Mouse (Mus musculus): ENCODE results near the gene Krt83. TPM values are rescaled to one million over a fixed set of nuclear protein-coding genes. Genes with fewer than 3 reads are reported as not detected.
A peak's percentile ranks its signal among the peaks of the same experiment; 100 is the strongest.

Gene Krt83
- polyA plus RNA-seq, 1 experiment from 2014 or later = 0.26 TPM

DNA sequence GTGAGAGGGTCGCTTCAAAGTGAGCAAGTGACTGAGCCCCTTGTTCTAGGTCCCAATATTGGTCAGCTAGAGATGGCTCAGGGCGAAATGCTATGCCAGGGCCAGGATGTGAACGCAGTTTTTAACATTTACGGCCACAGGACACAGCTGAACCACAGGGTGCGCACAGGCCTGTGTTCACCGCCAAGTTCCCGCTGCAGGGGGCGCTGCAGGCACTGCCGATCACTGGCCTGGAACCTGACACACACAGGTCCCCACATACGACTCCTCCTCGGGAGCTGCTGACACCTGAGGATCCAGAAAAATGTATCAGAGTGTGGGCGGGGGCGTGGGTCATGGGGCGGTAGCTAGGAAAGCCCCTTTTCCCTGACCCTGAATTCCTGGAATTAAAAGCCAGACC lies 32.0 kb downstream of the Krt83 start:
- no peaks in the 10 kb centered on the region for H3K27me3 ChIP-seq (replicated peaks; ENCODE audit: control insufficient read depth, insufficient read depth, low read length)
- H3K9me3 ChIP-seq (ENCODE audit: control insufficient read depth, low read length) = 0 out of 2 replicates have a peak, but pooled peaks cover 8% of the 10 kb centered on the region
- H3K36me3 ChIP-seq (ENCODE audit: control insufficient read depth, insufficient read depth, low read length) = no peaks in the 10 kb centered on the region
- 0 out of 2 replicates have a peak, but pooled peaks cover 4% of the 10 kb centered on the region for H3K4me1 ChIP-seq (ENCODE audit: control insufficient read depth, insufficient read depth, low read length)
- H3K4me3 ChIP-seq (ENCODE audit: low read depth, low read length) = no peak overlapping the region
- no peak overlapping the region for H3K4me2 ChIP-seq (ENCODE audit: low read depth, low read length)
- ATAC-seq (ENCODE audit: low read depth) (no peak), DNase-seq (ENCODE audit: low spot score) (no peak)
- H3K27ac ChIP-seq (replicated peaks; ENCODE audit: low read depth, low read length) = no peak overlapping the region
- H3K9ac ChIP-seq (ENCODE audit: low read depth, low read length) = no peak overlapping the region
- 79% methylated on average over 14 of the region's 14 CpGs for WGBS

DNA sequence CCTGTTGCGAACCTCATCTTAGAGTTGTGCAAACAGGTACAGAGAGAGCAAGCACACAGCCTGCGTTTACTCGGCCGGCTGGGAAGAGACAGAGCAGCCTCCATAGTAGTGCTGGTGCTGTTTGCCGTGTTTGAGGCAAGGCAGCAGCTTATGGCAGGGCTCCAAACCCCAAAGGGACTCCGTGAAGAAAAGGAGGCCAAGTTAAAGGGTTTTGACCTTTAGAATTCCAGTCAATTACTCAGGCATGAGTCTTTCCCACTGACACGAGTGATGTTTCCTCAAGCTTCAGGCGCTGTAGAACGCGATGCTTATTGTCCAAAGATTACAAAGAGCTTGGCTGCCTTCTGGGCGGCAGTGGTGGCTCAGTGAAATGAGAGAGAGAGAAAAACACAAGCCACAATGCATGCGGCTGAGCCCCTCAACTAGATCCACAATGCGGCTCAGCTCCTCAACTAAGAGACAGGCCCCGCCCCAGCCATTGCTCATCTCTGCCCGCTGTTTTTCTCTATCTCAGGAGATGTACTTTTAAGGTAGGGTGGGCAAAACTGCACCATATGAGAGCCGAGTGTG lies 32.9 kb downstream of the Krt83 start:
- no peak for ATAC-seq (ENCODE audit: low read depth)
- DNase-seq (ENCODE audit: low spot score) = peak; percentile 40
- H3K4me1 ChIP-seq (ENCODE audit: control insufficient read depth, insufficient read depth, low read length) = 0 out of 2 replicates have a peak, but pooled peaks cover 5% of the 10 kb centered on the region
- no peaks in the 10 kb centered on the region for H3K27me3 ChIP-seq (replicated peaks; ENCODE audit: control insufficient read depth, insufficient read depth, low read length)
- peak overlapping the region; percentile 14; the same call in 1 of the 2 replicates for H3K9ac ChIP-seq (ENCODE audit: low read depth, low read length)
- 52% methylated on average over 16 of the region's 16 CpGs for WGBS
- no peak overlapping the region for H3K4me3 ChIP-seq (ENCODE audit: low read depth, low read length)
- H3K36me3 ChIP-seq (ENCODE audit: control insufficient read depth, insufficient read depth, low read length) = no peaks in the 10 kb centered on the region
- H3K9me3 ChIP-seq (ENCODE audit: control insufficient read depth, low read length) = 0 out of 2 replicates have a peak, but pooled peaks cover 8% of the 10 kb centered on the region
- H3K4me2 ChIP-seq (ENCODE audit: low read depth, low read length) = no peak overlapping the region
- no peak overlapping the region for H3K27ac ChIP-seq (replicated peaks; ENCODE audit: low read depth, low read length)

GRCm38 (mm10) chr15:101455891-101456290 lies 35.4 kb downstream of the Krt83 start:
- peaks cover 10% of the 10 kb centered on the region; the same call in 1 of the 2 replicates for H3K4me1 ChIP-seq (ENCODE audit: control insufficient read depth, insufficient read depth, low read length)
- no peaks in the 10 kb centered on the region for H3K27me3 ChIP-seq (replicated peaks; ENCODE audit: control insufficient read depth, insufficient read depth, low read length)
- H3K27ac ChIP-seq (replicated peaks; ENCODE audit: low read depth, low read length) = no peak overlapping the region
- no peak overlapping the region for H3K9ac ChIP-seq (ENCODE audit: low read depth, low read length)
- H3K9me3 ChIP-seq (ENCODE audit: control insufficient read depth, low read length) = 0 out of 2 replicates have a peak, but pooled peaks cover 8% of the 10 kb centered on the region
- no peak for DNase-seq (ENCODE audit: low spot score)
- H3K4me3 ChIP-seq (ENCODE audit: low read depth, low read length) = no peak overlapping the region
- ATAC-seq (ENCODE audit: low read depth) = no peak
- H3K36me3 ChIP-seq (ENCODE audit: control insufficient read depth, insufficient read depth, low read length) = no peaks in the 10 kb centered on the region
- WGBS = 91% methylated on average over 6 of the region's 6 CpGs
- no peak overlapping the region for H3K4me2 ChIP-seq (ENCODE audit: low read depth, low read length)

- 82% methylated on average over 2 of the region's 2 CpGs for WGBS
- Histone ChIP-seq H3K4me1 (ENCODE audit: control insufficient read depth, insufficient read depth, low read length) (peaks cover 10% of the 10 kb centered on the region; the same call in 1 of the 2 replicates), H3K4me3 (ENCODE audit: low read depth, low read length) (no peak overlapping the region), H3K36me3 (ENCODE audit: control insufficient read depth, insufficient read depth, low read length) (no peaks in the 10 kb centered on the region), H3K27ac (replicated peaks; ENCODE audit: low read depth, low read length) (no peak overlapping the region), H3K4me2 (ENCODE audit: low read depth, low read length) (no peak overlapping the region), H3K9me3 (ENCODE audit: control insufficient read depth, low read length) (0 out of 2 replicates have a peak, but pooled peaks cover 8% of the 10 kb centered on the region), H3K27me3 (replicated peaks; ENCODE audit: control insufficient read depth, insufficient read depth, low read length) (no peaks in the 10 kb centered on the region), H3K9ac (ENCODE audit: low read depth, low read length) (no peak overlapping the region)
- ATAC-seq (ENCODE audit: low read depth) (no peak), DNase-seq (ENCODE audit: low spot score) (no peak)
Measured at GRCm38 (mm10) chr15:101455292-101455691, 36.0 kb downstream of the Krt83 start.

GRCm38 (mm10) chr15:101454774-101455173 lies 36.5 kb downstream of the Krt83 start:
- ATAC-seq (ENCODE audit: low read depth) = no peak
- 86% methylated on average over 8 of the region's 8 CpGs for WGBS
- Histone ChIP-seq H3K9ac (ENCODE audit: low read depth, low read length) (no peak overlapping the region), H3K27ac (replicated peaks; ENCODE audit: low read depth, low read length) (no peak overlapping the region), H3K27me3 (replicated peaks; ENCODE audit: control insufficient read depth, insufficient read depth, low read length) (no peaks in the 10 kb centered on the region), H3K36me3 (ENCODE audit: control insufficient read depth, insufficient read depth, low read length) (no peaks in the 10 kb centered on the region), H3K4me3 (ENCODE audit: low read depth, low read length) (no peak overlapping the region), H3K4me1 (ENCODE audit: control insufficient read depth, insufficient read depth, low read length) (peaks cover 10% of the 10 kb centered on the region; the same call in 1 of the 2 replicates), H3K4me2 (ENCODE audit: low read depth, low read length) (no peak overlapping the region), H3K9me3 (ENCODE audit: control insufficient read depth, low read length) (0 out of 2 replicates have a peak, but pooled peaks cover 8% of the 10 kb centered on the region)
- peak; percentile 19 for DNase-seq (ENCODE audit: low spot score)

DNA sequence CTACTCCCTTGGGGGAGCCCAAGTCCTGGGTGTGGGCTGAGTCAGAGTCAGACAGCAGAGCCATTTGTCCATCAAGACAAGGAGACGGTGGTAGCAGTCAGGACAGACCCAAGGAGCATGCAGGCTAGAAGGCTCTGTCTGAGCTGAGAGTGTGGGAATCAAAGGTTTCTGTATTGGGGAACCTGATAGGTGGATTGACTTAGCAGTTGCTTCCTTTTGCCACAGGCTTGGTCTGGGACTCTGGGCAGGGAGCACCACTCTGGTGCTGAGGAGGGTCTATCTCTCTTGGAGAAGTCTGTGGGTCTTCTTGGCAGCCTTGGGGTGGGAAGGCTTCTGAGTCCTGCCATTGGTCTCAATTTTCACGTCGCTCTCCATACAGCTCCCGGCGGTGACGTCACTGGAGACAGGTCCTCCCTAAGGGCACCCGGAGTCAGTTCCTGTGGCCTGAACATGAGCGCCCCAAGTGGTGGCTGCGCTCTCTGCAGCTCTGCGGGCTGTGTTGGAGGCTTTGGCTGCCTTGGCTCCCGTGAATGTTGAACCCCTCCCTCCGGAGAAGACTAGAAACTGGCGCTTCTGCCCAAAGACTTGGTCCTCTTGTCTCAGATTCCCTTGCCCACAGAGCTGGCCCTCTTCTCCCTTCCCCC lies 38.1 kb downstream of the Krt83 start:
- no peak overlapping the region for H3K4me2 ChIP-seq (ENCODE audit: low read depth, low read length)
- ATAC-seq (ENCODE audit: low read depth) (peak; percentile 74; the same call in 1 of the 2 replicates), DNase-seq (ENCODE audit: low spot score) (peak; percentile 62)
- H3K9me3 ChIP-seq (ENCODE audit: control insufficient read depth, low read length) = 0 out of 2 replicates have a peak, but pooled peaks cover 8% of the 10 kb centered on the region
- no peaks in the 10 kb centered on the region for H3K27me3 ChIP-seq (replicated peaks; ENCODE audit: control insufficient read depth, insufficient read depth, low read length)
- H3K4me3 ChIP-seq (ENCODE audit: low read depth, low read length) = no peak overlapping the region
- no peaks in the 10 kb centered on the region for H3K36me3 ChIP-seq (ENCODE audit: control insufficient read depth, insufficient read depth, low read length)
- WGBS = 3% methylated on average over 13 of the region's 13 CpGs
- no peak overlapping the region for H3K9ac ChIP-seq (ENCODE audit: low read depth, low read length)
- peaks cover 5% of the 10 kb centered on the region; the same call in 1 of the 2 replicates for H3K4me1 ChIP-seq (ENCODE audit: control insufficient read depth, insufficient read depth, low read length)
- H3K27ac ChIP-seq (replicated peaks; ENCODE audit: low read depth, low read length) = no peak overlapping the region

GRCm38 (mm10) chr15:101447444-101447843 lies 43.9 kb downstream of the Krt83 start, which contains the start of gene Krt88:
Gene Krt88 (plus strand): TSS chr15:101447744.
- no peak within 1 kb of the TSS for H3K9ac ChIP-seq (ENCODE audit: low read depth, low read length)
- H3K27me3 ChIP-seq (replicated peaks; ENCODE audit: control insufficient read depth, insufficient read depth, low read length) = no peaks in the 10 kb centered on the region
- H3K36me3 ChIP-seq (ENCODE audit: control insufficient read depth, insufficient read depth, low read length) = no peaks in the 10 kb centered on the region
- no peak within 1 kb of the TSS for H3K4me2 ChIP-seq (ENCODE audit: low read depth, low read length)
- H3K4me3 ChIP-seq (ENCODE audit: low read depth, low read length) = no peak within 1 kb of the TSS
- WGBS = 79% methylated on average over 2 of the region's 2 CpGs
- H3K27ac ChIP-seq (replicated peaks; ENCODE audit: low read depth, low read length) = no peak within 1 kb of the TSS
- DNase-seq (ENCODE audit: low spot score) (no peak), ATAC-seq (ENCODE audit: low read depth) (no peak)
- no peaks in the 10 kb centered on the region for H3K9me3 ChIP-seq (ENCODE audit: control insufficient read depth, low read length)
- H3K4me1 ChIP-seq (ENCODE audit: control insufficient read depth, insufficient read depth, low read length) = no peaks in the 10 kb centered on the region

- no peak overlapping the region for H3K4me3 ChIP-seq (ENCODE audit: low read depth, low read length)
- no peak overlapping the region for H3K9ac ChIP-seq (ENCODE audit: low read depth, low read length)
- H3K9me3 ChIP-seq (ENCODE audit: control insufficient read depth, low read length) = no peaks in the 10 kb centered on the region
- DNase-seq (ENCODE audit: low spot score) (peak; percentile 20), ATAC-seq (ENCODE audit: low read depth) (no peak)
- no peak overlapping the region for H3K4me2 ChIP-seq (ENCODE audit: low read depth, low read length)
- H3K27ac ChIP-seq (replicated peaks; ENCODE audit: low read depth, low read length) = no peak overlapping the region
- H3K27me3 ChIP-seq (replicated peaks; ENCODE audit: control insufficient read depth, insufficient read depth, low read length) = no peaks in the 10 kb centered on the region
- 60% methylated on average over 11 of the region's 11 CpGs for WGBS
- no peaks in the 10 kb centered on the region for H3K36me3 ChIP-seq (ENCODE audit: control insufficient read depth, insufficient read depth, low read length)
- no peaks in the 10 kb centered on the region for H3K4me1 ChIP-seq (ENCODE audit: control insufficient read depth, insufficient read depth, low read length)
Measured at GRCm38 (mm10) chr15:101446572-101446971, 44.7 kb downstream of the Krt83 start.

Data from embryonic facial prominence, embryonic 14.5 days (tissue).